Mouse (Mus musculus): ENCODE measurements around the gene Epb41l5. TPM values are rescaled to one million over a fixed set of nuclear protein-coding genes. Genes with fewer than 3 reads are reported as not detected.

Epb41l5 gene
- polyA plus RNA-seq, 1 experiment, result 28.0 TPM

DNA sequence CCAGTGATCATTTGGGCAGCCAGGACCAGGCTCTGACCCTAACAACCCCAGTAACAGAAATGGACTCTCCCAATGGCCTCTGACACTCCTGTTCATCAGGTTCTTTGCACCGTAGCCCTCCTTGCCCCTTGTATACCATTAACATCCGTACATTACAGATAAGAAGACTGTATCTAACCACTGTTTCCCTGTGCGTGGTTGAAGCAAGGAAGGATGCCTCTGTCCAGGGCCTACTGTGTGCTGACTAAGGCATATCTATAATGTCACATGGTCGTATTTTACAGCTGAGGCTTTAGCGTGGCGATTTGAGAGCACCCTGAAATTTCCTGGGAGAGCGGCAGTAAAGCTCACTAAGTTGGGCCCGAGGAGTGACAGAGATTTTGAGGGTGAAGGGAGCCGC, 138.4 kb downstream of the Epb41l5 start:
- WGBS, result 47% methylated on average over 9 of the region's 9 CpGs
- H3K4me1 ChIP-seq (ENCODE audit: control insufficient read depth, insufficient read depth, low read length), result peaks cover 8% of the 10 kb centered on the region; the same call in 1 of the 2 replicates
- H3K4me3 ChIP-seq (replicated peaks; ENCODE audit: extremely low read depth, low read depth, low read length), result no peak overlapping the region
- TF ChIP-seq POLR2A (IDR thresholded peaks at IDR 0.05; ENCODE audit: borderline replicate concordance, extremely low read depth, low read depth, low read length), result no peak
- no peak for TF ChIP-seq CTCF (IDR thresholded peaks at IDR 0.05; ENCODE audit: insufficient read depth, low read length)
- no peak for DNase-seq

DNA sequence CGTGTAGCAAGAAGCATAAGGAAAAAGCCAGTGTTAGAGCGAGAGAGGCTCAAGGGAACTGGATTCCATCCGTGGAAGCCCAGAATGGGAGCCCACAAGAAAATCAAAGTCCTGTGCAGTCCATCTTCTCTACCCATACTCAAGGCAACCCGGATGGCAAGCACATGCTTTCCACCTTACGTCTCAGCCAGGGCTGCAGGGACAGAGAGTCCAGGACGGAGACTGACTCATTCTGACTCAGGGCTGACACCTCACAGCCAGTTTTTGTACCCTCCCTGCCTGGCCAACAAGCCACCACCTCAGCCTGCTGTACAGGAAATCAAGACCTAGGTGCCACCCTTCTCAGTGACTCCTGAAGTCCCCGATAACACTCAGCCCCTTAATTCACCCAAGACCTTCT, 139.3 kb downstream of the Epb41l5 start:
- no peak for DNase-seq

DNA sequence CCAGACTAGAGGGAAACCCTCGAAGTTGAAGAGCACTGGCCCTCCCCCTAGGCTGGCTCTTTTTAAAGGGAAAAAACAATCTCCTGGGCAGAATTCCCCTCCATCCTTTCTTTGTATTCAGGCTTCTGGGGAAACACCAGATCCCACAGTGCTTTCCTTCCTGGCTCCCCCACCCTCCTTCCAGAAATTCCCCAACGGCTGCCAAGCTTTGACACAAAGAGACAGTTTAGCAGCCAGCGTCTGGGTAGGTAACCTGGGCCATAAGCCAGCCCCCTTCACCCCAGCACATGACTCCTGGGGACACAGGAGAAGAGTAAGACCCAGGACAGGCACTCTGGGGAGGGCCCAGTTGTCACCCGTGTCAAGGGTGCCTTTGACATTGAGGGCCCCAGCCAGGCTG, 140.3 kb downstream of the Epb41l5 start:
- 21% methylated on average over 4 of the region's 4 CpGs for WGBS
- no peak for DNase-seq
- peaks cover 13% of the 10 kb centered on the region for H3K4me1 ChIP-seq (ENCODE audit: control insufficient read depth, insufficient read depth, low read length)
- no peak overlapping the region for H3K4me3 ChIP-seq (replicated peaks; ENCODE audit: extremely low read depth, low read depth, low read length)
- TF ChIP-seq CTCF (IDR thresholded peaks at IDR 0.05; ENCODE audit: insufficient read depth, low read length) (no peak), POLR2A (IDR thresholded peaks at IDR 0.05; ENCODE audit: borderline replicate concordance, extremely low read depth, low read depth, low read length) (no peak)

More for the DNA sequence above, 139.3 kb downstream of the Epb41l5 start:
- TF ChIP-seq POLR2A (IDR thresholded peaks at IDR 0.05; ENCODE audit: borderline replicate concordance, extremely low read depth, low read depth, low read length), result no peak
- no peak for TF ChIP-seq CTCF (IDR thresholded peaks at IDR 0.05; ENCODE audit: insufficient read depth, low read length)
- WGBS, result 75% methylated on average over 7 of the region's 7 CpGs
- H3K4me1 ChIP-seq (ENCODE audit: control insufficient read depth, insufficient read depth, low read length), result peaks cover 11% of the 10 kb centered on the region
- no peak overlapping the region for H3K4me3 ChIP-seq (replicated peaks; ENCODE audit: extremely low read depth, low read depth, low read length)

DNA sequence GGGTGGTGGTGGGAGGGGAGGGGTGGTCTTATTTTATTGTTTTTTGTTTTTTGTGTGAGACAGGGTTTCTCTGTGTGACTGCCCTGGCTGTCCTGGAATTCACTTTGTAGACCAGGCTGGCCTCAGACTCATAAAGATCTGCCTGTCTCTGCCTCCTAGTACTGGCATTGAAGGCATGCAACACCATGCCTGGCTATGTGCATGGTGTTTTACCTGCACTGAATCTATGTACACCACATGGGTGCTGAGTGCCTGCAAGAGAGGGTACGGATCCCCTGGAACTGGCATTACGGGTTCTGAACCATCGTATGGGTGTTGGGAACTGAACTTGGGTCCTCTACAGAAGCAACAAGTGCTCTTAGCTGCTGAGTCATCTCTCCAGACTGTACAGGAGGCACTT, 142.8 kb downstream of the Epb41l5 start:
- no peak for TF ChIP-seq POLR2A (IDR thresholded peaks at IDR 0.05; ENCODE audit: borderline replicate concordance, extremely low read depth, low read depth, low read length)
- 71% methylated on average over 3 of the region's 3 CpGs for WGBS
- H3K4me1 ChIP-seq (ENCODE audit: control insufficient read depth, insufficient read depth, low read length), result peaks cover 22% of the 10 kb centered on the region

DNA sequence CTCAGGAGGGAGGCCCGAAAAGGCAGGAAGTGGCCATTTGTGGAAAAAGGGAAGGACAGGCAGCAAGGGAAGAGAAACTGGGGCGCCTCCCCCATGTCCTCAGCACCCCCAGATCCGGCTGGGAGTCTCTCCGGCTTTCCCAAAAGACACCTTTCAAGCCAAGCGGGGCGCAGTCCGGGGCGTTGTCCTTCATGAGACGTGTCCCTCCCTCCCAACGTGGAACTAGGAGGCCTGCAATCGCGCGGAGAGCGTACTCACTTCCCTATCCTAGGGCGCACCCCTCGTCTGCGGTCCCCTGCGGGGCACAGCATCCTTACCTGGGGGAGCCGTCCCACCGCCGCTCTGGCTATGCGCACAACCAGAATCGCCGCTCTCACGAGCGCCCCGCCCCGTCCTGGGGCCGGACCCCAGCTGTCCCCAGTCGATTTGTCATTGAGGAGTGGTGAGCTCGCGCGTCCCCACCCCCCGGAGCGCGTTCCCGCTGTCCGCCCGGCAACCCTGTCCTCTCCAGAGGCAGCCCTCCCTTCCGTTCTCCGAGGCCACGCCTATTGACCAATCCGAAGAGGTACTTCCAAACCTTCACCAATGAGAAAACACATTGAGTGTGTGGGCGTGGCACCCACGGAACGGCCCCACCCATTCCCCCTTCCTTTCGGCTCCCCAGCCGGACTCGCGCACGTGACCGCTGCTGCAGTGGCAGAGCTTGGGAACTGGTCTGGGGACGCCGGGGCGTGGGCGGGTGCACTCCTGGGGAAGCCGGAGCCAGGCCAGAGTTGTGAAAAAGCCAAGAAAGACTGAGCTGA, 144.3 kb downstream of the Epb41l5 start, which contains the start of gene Ralb:
Gene Ralb (minus strand): TSS at position 535 of the 803 bp plus-strand sequence.
- peak; percentile 96 for DNase-seq
- under 1% methylated on average over 57 of the region's 57 CpGs for WGBS
- Histone ChIP-seq H3K4me3 (replicated peaks; ENCODE audit: extremely low read depth, low read depth, low read length) (peak within 1 kb of the TSS; percentile 81), H3K4me1 (ENCODE audit: control insufficient read depth, insufficient read depth, low read length) (peaks cover 20% of the 10 kb centered on the region)
- TF ChIP-seq POLR2A (IDR thresholded peaks at IDR 0.05; ENCODE audit: borderline replicate concordance, extremely low read depth, low read depth, low read length), result peak; percentile 70; the same call in 1 of the 2 replicates
- no peak for TF ChIP-seq CTCF (IDR thresholded peaks at IDR 0.05; ENCODE audit: insufficient read depth, low read length)

More for the DNA sequence above, 142.8 kb downstream of the Epb41l5 start:
- no peak for DNase-seq
- no peak overlapping the region for H3K4me3 ChIP-seq (replicated peaks; ENCODE audit: extremely low read depth, low read depth, low read length)

DNA sequence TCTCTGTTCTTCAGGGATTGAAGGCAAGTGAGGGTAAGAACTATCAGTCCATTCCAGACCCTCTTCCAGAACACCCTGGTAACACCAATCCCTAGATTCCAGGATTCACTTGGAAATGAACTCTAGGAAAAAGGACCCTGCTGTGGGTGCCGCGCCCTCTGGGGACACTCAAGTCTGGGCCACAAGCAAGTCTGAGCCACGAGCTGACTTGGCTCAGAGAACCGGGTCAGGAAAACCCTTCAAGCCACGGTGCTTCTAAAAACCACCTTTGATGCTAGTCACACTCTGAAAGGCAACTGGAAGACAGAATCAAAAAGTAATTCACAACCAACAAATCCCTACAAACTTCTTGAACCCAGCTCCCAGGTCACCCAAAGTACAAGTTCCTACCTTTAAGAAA, 145.0 kb downstream of the Epb41l5 start:
- Histone ChIP-seq H3K4me1 (ENCODE audit: control insufficient read depth, insufficient read depth, low read length) (peaks cover 16% of the 10 kb centered on the region), H3K4me3 (replicated peaks; ENCODE audit: extremely low read depth, low read depth, low read length) (peak overlapping the region; percentile 81)
- 3% methylated on average over 5 of the region's 5 CpGs for WGBS
- no peak for DNase-seq
- no peak for TF ChIP-seq CTCF (IDR thresholded peaks at IDR 0.05; ENCODE audit: insufficient read depth, low read length)
- TF ChIP-seq POLR2A (IDR thresholded peaks at IDR 0.05; ENCODE audit: borderline replicate concordance, extremely low read depth, low read depth, low read length), result no peak

DNA sequence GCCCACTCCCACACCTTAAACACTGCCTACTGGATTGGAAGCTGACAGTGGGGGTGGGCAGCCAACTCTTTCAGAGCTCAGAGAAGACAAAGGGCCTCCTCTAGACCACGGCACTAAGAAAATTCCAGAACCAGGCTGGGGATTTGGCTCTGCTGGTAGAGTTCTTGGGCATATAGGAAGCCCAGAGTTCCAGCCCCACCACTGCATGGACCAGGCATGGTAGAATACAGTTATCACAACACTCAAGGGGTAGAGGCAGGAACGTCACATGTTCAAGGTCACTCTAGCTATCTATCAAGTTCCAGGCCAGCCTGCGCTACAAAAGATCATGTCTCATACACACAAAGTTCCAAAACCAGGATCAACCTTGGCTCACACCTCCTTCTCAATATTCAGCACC, 145.6 kb downstream of the Epb41l5 start:
- Histone ChIP-seq H3K4me1 (ENCODE audit: control insufficient read depth, insufficient read depth, low read length) (peaks cover 21% of the 10 kb centered on the region), H3K4me3 (replicated peaks; ENCODE audit: extremely low read depth, low read depth, low read length) (peak overlapping the region; percentile 28)
- DNase-seq, result no peak
- 37% methylated on average over 3 of the region's 3 CpGs for WGBS
- TF ChIP-seq CTCF (IDR thresholded peaks at IDR 0.05; ENCODE audit: insufficient read depth, low read length) (no peak), POLR2A (IDR thresholded peaks at IDR 0.05; ENCODE audit: borderline replicate concordance, extremely low read depth, low read depth, low read length) (no peak)

DNA sequence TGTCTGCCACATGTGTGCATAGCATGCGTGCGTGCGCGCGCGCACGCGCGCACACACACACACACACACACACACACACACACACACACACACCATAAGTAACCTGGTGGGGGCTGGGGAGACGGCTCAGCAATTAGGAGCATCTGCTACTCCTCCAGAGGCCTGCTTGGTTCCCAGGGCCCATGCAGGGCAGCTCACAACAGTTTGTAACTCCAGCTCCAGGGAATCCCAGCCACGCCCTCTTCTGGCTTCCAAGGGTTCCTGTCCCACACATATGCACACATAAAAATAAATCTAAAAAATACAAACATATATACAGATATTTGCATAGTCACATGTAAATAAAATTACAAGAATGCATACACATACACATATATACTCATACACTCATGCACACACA, 146.1 kb downstream of the Epb41l5 start:
- WGBS, result 73% methylated on average over 11 of the region's 11 CpGs
- no peak for DNase-seq
- Histone ChIP-seq H3K4me3 (replicated peaks; ENCODE audit: extremely low read depth, low read depth, low read length) (no peak overlapping the region), H3K4me1 (ENCODE audit: control insufficient read depth, insufficient read depth, low read length) (peaks cover 21% of the 10 kb centered on the region)
- no peak for TF ChIP-seq CTCF (IDR thresholded peaks at IDR 0.05; ENCODE audit: insufficient read depth, low read length)
- no peak for TF ChIP-seq POLR2A (IDR thresholded peaks at IDR 0.05; ENCODE audit: borderline replicate concordance, extremely low read depth, low read depth, low read length)

DNA sequence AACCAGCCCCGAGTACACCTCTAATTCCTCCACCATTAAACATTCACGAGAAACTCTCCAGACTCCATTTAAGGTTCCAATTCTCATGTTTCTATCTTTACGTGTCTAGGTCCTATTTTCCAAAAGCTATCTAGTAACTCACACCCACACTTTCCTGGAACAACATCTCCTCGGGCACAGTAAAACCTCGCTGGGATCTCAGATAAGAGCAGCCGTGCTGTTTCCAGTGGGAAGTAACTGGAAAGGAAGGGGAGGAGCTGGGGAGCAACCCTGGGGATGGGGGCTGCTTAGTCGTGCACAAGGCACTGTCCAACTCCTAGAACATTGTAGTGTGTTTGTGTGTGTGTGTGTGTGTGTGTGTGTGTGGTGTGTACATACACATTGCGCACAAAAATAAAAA, 146.9 kb downstream of the Epb41l5 start:
- no peak for DNase-seq
- Histone ChIP-seq H3K4me1 (ENCODE audit: control insufficient read depth, insufficient read depth, low read length) (peaks cover 24% of the 10 kb centered on the region), H3K4me3 (replicated peaks; ENCODE audit: extremely low read depth, low read depth, low read length) (no peak overlapping the region)
- no peak for TF ChIP-seq POLR2A (IDR thresholded peaks at IDR 0.05; ENCODE audit: borderline replicate concordance, extremely low read depth, low read depth, low read length)
- TF ChIP-seq CTCF (IDR thresholded peaks at IDR 0.05; ENCODE audit: insufficient read depth, low read length), result no peak
- 53% methylated on average over 8 of the region's 8 CpGs for WGBS

DNA sequence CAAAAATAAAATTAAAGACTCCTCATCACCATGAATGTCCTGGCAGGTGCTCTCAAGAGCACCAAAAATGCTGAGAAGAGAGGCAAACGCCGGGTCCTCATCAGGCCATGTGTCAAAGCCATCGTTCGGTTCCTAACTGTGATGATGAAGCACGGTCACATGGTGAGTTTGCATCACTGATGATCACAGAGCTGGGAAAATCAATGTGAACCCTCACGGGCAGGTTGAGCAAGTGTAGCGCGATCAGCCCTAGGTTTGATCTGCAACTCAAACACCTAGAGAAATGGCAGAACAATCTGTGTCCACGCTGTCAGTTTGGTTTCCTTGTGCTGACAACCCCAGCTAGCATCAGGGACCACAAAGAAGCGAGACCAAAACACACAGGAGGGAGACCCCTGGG, 149.3 kb downstream of the Epb41l5 start:
- peaks cover 26% of the 10 kb centered on the region for H3K4me1 ChIP-seq (ENCODE audit: control insufficient read depth, insufficient read depth, low read length)
- WGBS, result 89% methylated on average over 10 of the region's 10 CpGs

More for the DNA sequence above, 149.3 kb downstream of the Epb41l5 start:
- TF ChIP-seq CTCF (IDR thresholded peaks at IDR 0.05; ENCODE audit: insufficient read depth, low read length) (no peak), POLR2A (IDR thresholded peaks at IDR 0.05; ENCODE audit: borderline replicate concordance, extremely low read depth, low read depth, low read length) (no peak)
- H3K4me3 ChIP-seq (replicated peaks; ENCODE audit: extremely low read depth, low read depth, low read length), result no peak overlapping the region
- DNase-seq, result no peak

All from lung, adult 2 months (tissue).